Mouse (Mus musculus): ENCODE results near the gene Slc50a1. TPM values are rescaled to one million over a fixed set of nuclear protein-coding genes. Genes with fewer than 3 reads are reported as not detected.

The Slc50a1 gene
- polyA plus RNA-seq, 1 experiment from 2014 or later = 58.5 TPM

- Histone ChIP-seq H3K27ac (no peak overlapping the region), H3K36me3 (peaks cover 30% of the 10 kb centered on the region), H3K4me1 (replicated peaks) (peaks cover 27% of the 10 kb centered on the region), H3K27me3 (peaks cover 24% of the 10 kb centered on the region), H3K4me2 (no peak overlapping the region), H3K9me3 (no peaks in the 10 kb centered on the region), H3K9ac (replicated peaks) (no peak overlapping the region), H3K4me3 (replicated peaks) (no peak overlapping the region)
- 67% methylated on average over 16 of the region's 16 CpGs for WGBS
- ATAC-seq (ENCODE audit: insufficient number of reproducible peaks, insufficient read depth, low FRiP score, low TSS enrichment, low read depth) = no peak
These were observed 38.5 kb downstream of the Slc50a1 start for GRCm38 (mm10) chr3:89231772-89232275.

GRCm38 (mm10) chr3:89231345-89231744 lies 39.0 kb downstream of the Slc50a1 start:
- WGBS = 62% methylated on average over 7 of the region's 7 CpGs
- Histone ChIP-seq H3K4me3 (replicated peaks) (no peak overlapping the region), H3K27me3 (peaks cover 24% of the 10 kb centered on the region), H3K4me1 (replicated peaks) (peaks cover 32% of the 10 kb centered on the region), H3K36me3 (peaks cover 26% of the 10 kb centered on the region), H3K9ac (replicated peaks) (no peak overlapping the region), H3K27ac (no peak overlapping the region), H3K4me2 (no peak overlapping the region), H3K9me3 (no peaks in the 10 kb centered on the region)
- ATAC-seq (ENCODE audit: insufficient number of reproducible peaks, insufficient read depth, low FRiP score, low TSS enrichment, low read depth) = no peak

- no peak overlapping the region for H3K27ac ChIP-seq
- no peak for ATAC-seq (ENCODE audit: insufficient number of reproducible peaks, insufficient read depth, low FRiP score, low TSS enrichment, low read depth)
- H3K27me3 ChIP-seq = peaks cover 26% of the 10 kb centered on the region
- peaks cover 21% of the 10 kb centered on the region for H3K36me3 ChIP-seq
- WGBS = 87% methylated on average over 2 of the region's 2 CpGs
- no peak overlapping the region for H3K9ac ChIP-seq (replicated peaks)
- no peak overlapping the region for H3K4me3 ChIP-seq (replicated peaks)
- no peak overlapping the region for H3K4me2 ChIP-seq
- H3K9me3 ChIP-seq = no peaks in the 10 kb centered on the region
- H3K4me1 ChIP-seq (replicated peaks) = peaks cover 40% of the 10 kb centered on the region
These were observed 39.8 kb downstream of the Slc50a1 start for GRCm38 (mm10) chr3:89230561-89230960.

- WGBS = 68% methylated on average over 4 of the region's 4 CpGs
These were observed 41.1 kb downstream of the Slc50a1 start for GRCm38 (mm10) chr3:89229276-89229675.

DNA sequence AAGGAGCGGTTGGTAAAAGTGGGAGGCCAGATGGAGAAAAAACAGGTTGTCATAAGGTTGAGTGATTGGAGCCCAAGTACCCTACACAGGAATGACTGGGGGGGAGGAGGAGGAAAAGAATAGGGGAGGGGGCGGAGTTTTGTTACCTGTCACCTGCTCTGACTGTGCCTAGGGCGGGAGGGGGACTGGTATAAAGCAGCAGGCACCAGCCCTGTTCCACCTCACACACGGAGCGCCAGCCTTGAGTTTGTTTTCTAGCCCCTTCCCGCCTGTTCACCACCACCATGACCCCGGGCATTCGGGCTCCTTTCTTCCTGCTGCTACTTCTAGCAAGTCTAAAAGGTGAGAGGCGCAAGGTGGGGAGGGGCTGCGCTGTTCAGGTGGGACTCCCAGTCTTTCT lies 41.5 kb downstream of the Slc50a1 start, which contains the start of gene Muc1:
Gene Muc1, plus strand, starts transcription at position 222 of the 400 bp plus-strand sequence.
- Histone ChIP-seq H3K4me1 (replicated peaks) (peaks cover 45% of the 10 kb centered on the region), H3K4me3 (replicated peaks) (peak within 1 kb of the TSS; percentile 51), H3K27ac (peak within 1 kb of the TSS; percentile 86), H3K36me3 (peaks cover 19% of the 10 kb centered on the region), H3K9me3 (no peaks in the 10 kb centered on the region), H3K9ac (replicated peaks) (peak within 1 kb of the TSS; percentile 67; the same call in 1 of the 2 replicates), H3K27me3 (peaks cover 26% of the 10 kb centered on the region), H3K4me2 (peak within 1 kb of the TSS; percentile 96)
- 23% methylated on average over 10 of the region's 10 CpGs for WGBS
- no peak for ATAC-seq (ENCODE audit: insufficient number of reproducible peaks, insufficient read depth, low FRiP score, low TSS enrichment, low read depth)

More at GRCm38 (mm10) chr3:89229276-89229675, 41.1 kb downstream of the Slc50a1 start:
- Histone ChIP-seq H3K4me1 (replicated peaks) (peaks cover 45% of the 10 kb centered on the region), H3K4me2 (no peak overlapping the region), H3K4me3 (replicated peaks) (no peak overlapping the region), H3K27ac (no peak overlapping the region), H3K27me3 (peaks cover 26% of the 10 kb centered on the region), H3K9me3 (no peaks in the 10 kb centered on the region), H3K9ac (replicated peaks) (no peak overlapping the region), H3K36me3 (peaks cover 19% of the 10 kb centered on the region)
- ATAC-seq (ENCODE audit: insufficient number of reproducible peaks, insufficient read depth, low FRiP score, low TSS enrichment, low read depth) = no peak

DNA sequence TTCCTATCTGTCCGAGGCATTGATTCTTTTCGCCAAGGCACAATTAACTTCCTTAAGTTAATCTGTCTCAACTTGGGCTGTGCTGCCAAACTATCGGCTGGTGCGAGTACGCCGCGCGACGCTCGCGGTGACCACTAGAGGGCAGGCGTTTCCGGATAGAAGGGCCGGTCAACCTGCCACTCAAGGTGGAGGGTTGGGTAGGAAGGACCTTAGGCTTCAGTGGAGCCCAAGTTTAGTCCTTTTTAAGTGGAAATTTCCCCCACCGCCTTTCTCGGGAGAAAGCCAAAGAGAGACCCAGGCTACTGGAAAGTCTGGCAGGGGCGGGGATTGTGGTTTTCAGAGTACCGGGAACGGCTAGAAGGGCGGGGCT lies 42.2 kb downstream of the Slc50a1 start:
- H3K9me3 ChIP-seq = no peaks in the 10 kb centered on the region
- H3K9ac ChIP-seq (replicated peaks) = 0 out of 2 replicates have a peak overlapping the region, but pooled peaks have one; percentile 27
- H3K4me2 ChIP-seq = peak overlapping the region; percentile 96
- peaks cover 21% of the 10 kb centered on the region for H3K36me3 ChIP-seq
- under 1% methylated on average over 20 of the region's 20 CpGs for WGBS
- peaks cover 26% of the 10 kb centered on the region for H3K27me3 ChIP-seq
- H3K27ac ChIP-seq = peak overlapping the region; percentile 86; the same call in 1 of the 2 replicates
- peak; percentile 43; the same call in 1 of the 2 replicates for ATAC-seq (ENCODE audit: insufficient number of reproducible peaks, insufficient read depth, low FRiP score, low TSS enrichment, low read depth)
- peak overlapping the region; percentile 51 for H3K4me3 ChIP-seq (replicated peaks)
- H3K4me1 ChIP-seq (replicated peaks) = peaks cover 44% of the 10 kb centered on the region

- peak overlapping the region; percentile 96 for H3K4me2 ChIP-seq
- peak; percentile 85 for ATAC-seq (ENCODE audit: insufficient number of reproducible peaks, insufficient read depth, low FRiP score, low TSS enrichment, low read depth)
- no peaks in the 10 kb centered on the region for H3K9me3 ChIP-seq
- peak overlapping the region; percentile 67 for H3K9ac ChIP-seq (replicated peaks)
- H3K4me3 ChIP-seq (replicated peaks) = peak overlapping the region; percentile 51
- peaks cover 26% of the 10 kb centered on the region for H3K27me3 ChIP-seq
- H3K36me3 ChIP-seq = peaks cover 27% of the 10 kb centered on the region
- peak overlapping the region; percentile 86 for H3K27ac ChIP-seq
- 3% methylated on average over 41 of the region's 41 CpGs for WGBS
- peaks cover 38% of the 10 kb centered on the region for H3K4me1 ChIP-seq (replicated peaks)
These were observed 42.8 kb downstream of the Slc50a1 start for GRCm38 (mm10) chr3:89227307-89228179.

GRCm38 (mm10) chr3:89226900-89227299 lies 43.5 kb downstream of the Slc50a1 start, which contains the start of gene Mtx1:
TSS of gene Mtx1 (minus strand) at chr3:89227088.
- WGBS = under 1% methylated on average over 21 of the region's 21 CpGs
- Histone ChIP-seq H3K36me3 (peaks cover 32% of the 10 kb centered on the region), H3K4me1 (replicated peaks) (peaks cover 35% of the 10 kb centered on the region), H3K4me3 (replicated peaks) (peak within 1 kb of the TSS; percentile 51), H3K9me3 (no peaks in the 10 kb centered on the region), H3K27ac (peak within 1 kb of the TSS; percentile 86), H3K9ac (replicated peaks) (peak within 1 kb of the TSS; percentile 67), H3K27me3 (peaks cover 26% of the 10 kb centered on the region), H3K4me2 (peak within 1 kb of the TSS; percentile 96)
- ATAC-seq (ENCODE audit: insufficient number of reproducible peaks, insufficient read depth, low FRiP score, low TSS enrichment, low read depth) = peak; percentile 22

- peaks cover 35% of the 10 kb centered on the region for H3K4me1 ChIP-seq (replicated peaks)
- H3K27ac ChIP-seq = peak overlapping the region; percentile 45; the same call in 1 of the 2 replicates
- peak overlapping the region; percentile 51 for H3K4me3 ChIP-seq (replicated peaks)
- H3K27me3 ChIP-seq = peaks cover 26% of the 10 kb centered on the region
- ATAC-seq (ENCODE audit: insufficient number of reproducible peaks, insufficient read depth, low FRiP score, low TSS enrichment, low read depth) = no peak
- WGBS = 22% methylated on average over 11 of the region's 11 CpGs
- H3K9me3 ChIP-seq = no peaks in the 10 kb centered on the region
- peak overlapping the region; percentile 96 for H3K4me2 ChIP-seq
- peaks cover 38% of the 10 kb centered on the region for H3K36me3 ChIP-seq
- peak overlapping the region; percentile 67 for H3K9ac ChIP-seq (replicated peaks)
These were observed 44.0 kb downstream of the Slc50a1 start for GRCm38 (mm10) chr3:89226361-89226760.

DNA sequence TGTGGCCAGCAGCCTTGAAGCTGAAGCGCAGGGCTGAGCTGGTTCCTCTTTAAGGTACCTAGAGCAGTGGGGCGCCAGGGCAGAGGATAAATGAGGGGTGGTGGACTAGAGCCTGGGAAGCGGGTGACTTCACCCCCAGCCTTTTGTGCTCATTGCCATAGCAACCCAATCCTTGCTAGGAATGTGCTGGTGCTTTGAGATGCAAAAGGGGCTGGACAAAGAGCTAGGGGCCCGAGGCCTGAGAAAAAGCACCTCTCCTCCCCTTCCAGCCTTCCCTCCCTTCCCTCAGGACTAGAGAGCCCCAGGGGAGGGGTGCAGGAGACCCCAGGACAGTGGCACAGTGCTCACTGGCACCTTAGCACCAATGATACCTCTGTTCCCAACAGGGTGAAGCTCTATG lies 44.5 kb downstream of the Slc50a1 start:
- ATAC-seq (ENCODE audit: insufficient number of reproducible peaks, insufficient read depth, low FRiP score, low TSS enrichment, low read depth) = no peak
- peaks cover 26% of the 10 kb centered on the region for H3K27me3 ChIP-seq
- H3K9ac ChIP-seq (replicated peaks) = peak overlapping the region; percentile 67; the same call in 1 of the 2 replicates
- H3K4me1 ChIP-seq (replicated peaks) = peaks cover 35% of the 10 kb centered on the region
- H3K9me3 ChIP-seq = no peaks in the 10 kb centered on the region
- H3K4me2 ChIP-seq = peak overlapping the region; percentile 96
- H3K36me3 ChIP-seq = peaks cover 42% of the 10 kb centered on the region
- peak overlapping the region; percentile 45; the same call in 1 of the 2 replicates for H3K27ac ChIP-seq
- H3K4me3 ChIP-seq (replicated peaks) = peak overlapping the region; percentile 51
- WGBS = 34% methylated on average over 4 of the region's 4 CpGs

DNA sequence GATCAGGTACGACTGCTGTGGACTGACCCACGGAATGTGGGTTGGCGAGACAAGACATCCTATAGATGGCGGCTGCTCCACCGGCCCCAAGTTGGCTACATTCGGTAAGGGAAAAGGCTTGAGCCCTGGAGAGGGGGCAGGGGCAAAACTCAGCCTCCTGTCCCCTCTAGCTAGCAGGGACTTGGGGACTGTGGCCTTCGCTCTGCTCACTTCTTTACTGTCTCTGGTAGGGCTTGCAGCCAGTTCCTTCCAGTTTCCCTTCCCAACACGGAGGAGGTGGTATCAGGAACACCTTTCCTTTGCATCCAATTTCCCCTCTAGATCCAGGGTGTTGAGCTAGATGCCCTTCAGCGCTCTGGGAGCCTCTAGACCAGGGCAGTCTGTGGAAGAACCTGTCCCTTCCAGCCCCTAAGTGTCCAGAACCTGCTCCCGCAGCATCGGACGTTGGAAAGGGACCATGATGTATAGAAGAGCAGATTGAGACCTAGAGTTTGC lies 45.0 kb downstream of the Slc50a1 start:
- WGBS = 57% methylated on average over 12 of the region's 12 CpGs
- Histone ChIP-seq H3K4me1 (replicated peaks) (peaks cover 35% of the 10 kb centered on the region), H3K27me3 (peaks cover 20% of the 10 kb centered on the region), H3K9ac (replicated peaks) (no peak overlapping the region), H3K27ac (peak overlapping the region; percentile 45; the same call in 1 of the 2 replicates), H3K36me3 (peaks cover 45% of the 10 kb centered on the region), H3K4me2 (peak overlapping the region; percentile 96), H3K9me3 (no peaks in the 10 kb centered on the region), H3K4me3 (replicated peaks) (no peak overlapping the region)
- no peak for ATAC-seq (ENCODE audit: insufficient number of reproducible peaks, insufficient read depth, low FRiP score, low TSS enrichment, low read depth)

All from limb, embryonic 12.5 days (tissue).